Mouse (Mus musculus) embryonic facial prominence, embryonic 11.5 days (tissue): ENCODE results near the gene Dnah3. TPM values are rescaled to one million over a fixed set of nuclear protein-coding genes. Genes with fewer than 3 reads are reported as not detected.

ENCODE experiments used
- ATAC-seq: fragments of 200-750 bp; cut with Nextera tagmentation; replicated peaks from 2 replicates; pipeline ENCODE4 v1.8.0; 2017; ENCODE audit warnings: low read depth; ENCODE audit not compliant: insufficient number of reproducible peaks, low FRiP score, low TSS enrichment
- DNase-seq: peaks from one replicate; pipeline ENCODE4 v3.0.0-alpha.2; 2015; ENCODE audit warnings: low spot score
- H3K27ac ChIP-seq: fragments of 300-500 bp; sonication (generic); replicated peaks from 2 replicates; pipeline ENCODE4 v1.5.1; 2014; ENCODE audit warnings: mild to moderate bottlenecking, low read depth, low read length, control low read depth
- H3K27me3 ChIP-seq: fragments of 300-500 bp; sonication (generic); 2 replicates; pipeline ENCODE4 v1.6.1; 2014; ENCODE audit warnings: mild to moderate bottlenecking, low read length, moderate library complexity, mixed read lengths; ENCODE audit not compliant: control insufficient read depth, insufficient read depth
- H3K36me3 ChIP-seq: fragments of 300-500 bp; sonication (generic); replicated peaks from 2 replicates; pipeline ENCODE4 v1.6.1; 2014; ENCODE audit warnings: low read depth, mild to moderate bottlenecking, low read length, moderate library complexity, mixed read lengths; ENCODE audit not compliant: control insufficient read depth, insufficient read depth
- H3K4me1 ChIP-seq: fragments of 300-500 bp; sonication (generic); 2 replicates; pipeline ENCODE4 v1.6.1; 2014; ENCODE audit warnings: low read length, mixed read lengths; ENCODE audit not compliant: control insufficient read depth, insufficient read depth
- H3K4me2 ChIP-seq: fragments of 300-500 bp; sonication (generic); 2 replicates; pipeline ENCODE4 v1.6.1; 2014; ENCODE audit warnings: low read depth, mild to moderate bottlenecking, control low read depth, low read length, moderate library complexity
- H3K4me3 ChIP-seq: fragments of 300-500 bp; sonication (generic); 2 replicates; pipeline ENCODE4 v1.5.1; 2014; ENCODE audit warnings: low read depth, low read length, control low read depth
- H3K9ac ChIP-seq: fragments of 300-500 bp; sonication (generic); replicated peaks from 2 replicates; pipeline ENCODE4 v1.6.1; 2014; ENCODE audit warnings: mild to moderate bottlenecking, control low read depth, low read length
- H3K9me3 ChIP-seq: fragments of 300-500 bp; sonication (generic); replicated peaks from 2 replicates; pipeline ENCODE4 v1.6.1; 2016; ENCODE audit warnings: mild to moderate bottlenecking, low read length, inconsistent platforms, mixed read lengths; ENCODE audit not compliant: control insufficient read depth
- WGBS: fragments of 180-500 bp; shearing (Covaris S2); extraction: QIAGEN DNeasy Blood & Tissue Kit; methylation state at CpG from one replicate; pipeline ENCODE4 v1.1.7; 2014; 5-methylcytosine and 5-hydroxymethylcytosine counted together
- polyA plus RNA-seq: library from polyadenylated mRNA; unstranded; fragments of >200 nt; fragmentation: Nextera tagmentation; extraction: Ambion mirVana; gene quantifications from 2 replicates; pipeline ENCODE4 v1.2.1, GENCODE M21; 2014

Gene Dnah3
- polyA plus RNA-seq, 1 experiment from 2014 or later: not detected

- Histone ChIP-seq H3K4me2 (no peak overlapping the region), H3K4me3 (no peak overlapping the region), H3K4me1 (no peaks in the 10 kb centered on the region), H3K36me3 (no peaks in the 10 kb centered on the region), H3K27ac (no peak overlapping the region), H3K9ac (no peak overlapping the region), H3K27me3 (no peaks in the 10 kb centered on the region), H3K9me3 (no peaks in the 10 kb centered on the region)
- DNase-seq: no peak
- 91% methylated on average over 2 of the region's 2 CpGs for WGBS
- no peak for ATAC-seq
These were observed 213.9 kb downstream of the Dnah3 start for GRCm38 (mm10) chr7:119881229-119881628.

GRCm38 (mm10) chr7:119880345-119880744 lies 214.7 kb downstream of the Dnah3 start:
- Histone ChIP-seq H3K9me3 (no peaks in the 10 kb centered on the region), H3K36me3 (no peaks in the 10 kb centered on the region), H3K4me2 (no peak overlapping the region), H3K4me1 (no peaks in the 10 kb centered on the region), H3K9ac (no peak overlapping the region), H3K27ac (no peak overlapping the region), H3K27me3 (no peaks in the 10 kb centered on the region), H3K4me3 (no peak overlapping the region)
- WGBS: 87% methylated on average over 5 of the region's 5 CpGs
- DNase-seq: no peak
- ATAC-seq: no peak

GRCm38 (mm10) chr7:119879171-119879570 lies 215.9 kb downstream of the Dnah3 start:
- Histone ChIP-seq H3K36me3 (no peaks in the 10 kb centered on the region), H3K4me2 (no peak overlapping the region), H3K27ac (no peak overlapping the region), H3K4me3 (no peak overlapping the region), H3K4me1 (no peaks in the 10 kb centered on the region), H3K9ac (no peak overlapping the region), H3K9me3 (no peaks in the 10 kb centered on the region), H3K27me3 (no peaks in the 10 kb centered on the region)
- ATAC-seq: no peak
- 91% methylated on average over 4 of the region's 4 CpGs for WGBS
- no peak for DNase-seq

GRCm38 (mm10) chr7:119875776-119876440 lies 219.2 kb downstream of the Dnah3 start:
- Histone ChIP-seq H3K36me3 (no peaks in the 10 kb centered on the region), H3K4me1 (no peaks in the 10 kb centered on the region), H3K4me3 (no peak overlapping the region), H3K4me2 (no peak overlapping the region), H3K9me3 (no peaks in the 10 kb centered on the region), H3K9ac (no peak overlapping the region), H3K27me3 (no peaks in the 10 kb centered on the region), H3K27ac (no peak overlapping the region)
- 64% methylated on average over 3 of the region's 3 CpGs for WGBS
- DNase-seq (no peak), ATAC-seq (no peak)

- Histone ChIP-seq H3K4me2 (no peak overlapping the region), H3K27me3 (no peaks in the 10 kb centered on the region), H3K9ac (no peak overlapping the region), H3K27ac (no peak overlapping the region), H3K9me3 (no peaks in the 10 kb centered on the region), H3K36me3 (no peaks in the 10 kb centered on the region), H3K4me3 (no peak overlapping the region), H3K4me1 (no peaks in the 10 kb centered on the region)
- ATAC-seq (no peak), DNase-seq (no peak)
- 55% methylated on average over 2 of the region's 2 CpGs for whole genome bisulfite sequencing
These were observed 222.0 kb downstream of the Dnah3 start for GRCm38 (mm10) chr7:119873050-119873449.

Other genes starting within 250 kb of the Dnah3 start
- gene Lyrm1, start 199.4 kb downstream of the Dnah3 start, polyA plus RNA-seq: 11.0 and 12.3 TPM in 2 replicates
- 9.9 and 11.0 TPM in 2 replicates for gene Dcun1d3, start 199.0 kb downstream of the Dnah3 start, polyA plus RNA-seq
- 26.7 and 27.6 TPM in 2 replicates for gene Tmem159, start 7.1 kb upstream of the Dnah3 start, polyA plus RNA-seq
- 0.21 TPM in 1 of 2 replicates, not detected in the other for gene Zp2, start 50.0 kb upstream of the Dnah3 start, polyA plus RNA-seq
- gene Anks4b, start 78.6 kb upstream of the Dnah3 start, polyA plus RNA-seq: 0.14 TPM in 1 of 2 replicates, not detected in the other
- gene Crym, start 106.8 kb upstream of the Dnah3 start, polyA plus RNA-seq: 142 and 181 TPM in 2 replicates
- gene Abca14, start 108.7 kb upstream of the Dnah3 start, polyA plus RNA-seq: not detected in 2 replicates
- not detected in 2 replicates for gene Abca15, start 233.4 kb upstream of the Dnah3 start, polyA plus RNA-seq